Mouse (Mus musculus) neural tube, embryonic 14.5 days (tissue): ENCODE measurements around the gene Rnf157. TPM values are rescaled to one million over a fixed set of nuclear protein-coding genes. Genes with fewer than 3 reads are reported as not detected.
"Not testable (repeated sequence)": the region's sequence is repeated elsewhere in the genome, so short reads cannot be mapped to it uniquely, and the experiment has no call there.

ENCODE experiments used
- ATAC-seq: fragments of 200-750 bp; cut with Nextera tagmentation; 2 replicates; pipeline ENCODE4 v1.8.0; 2017; ENCODE audit warnings: low read depth, mild to moderate bottlenecking, moderate TSS enrichment, moderate library complexity
- H3K27ac ChIP-seq: fragments of 300-500 bp; sonication (generic); 2 replicates; pipeline ENCODE4 v1.5.1; 2014; ENCODE audit warnings: low read depth, mild to moderate bottlenecking, control low read depth, low read length, moderate library complexity, mixed read lengths
- H3K27me3 ChIP-seq: fragments of 300-500 bp; sonication (generic); 2 replicates; pipeline ENCODE4 v1.6.1; 2014; ENCODE audit warnings: low read length; ENCODE audit not compliant: control insufficient read depth, insufficient read depth
- H3K36me3 ChIP-seq: fragments of 300-500 bp; sonication (generic); 2 replicates; pipeline ENCODE4 v1.6.1; 2014; ENCODE audit warnings: low read length, mixed read lengths; ENCODE audit not compliant: control insufficient read depth, insufficient read depth
- H3K4me1 ChIP-seq: fragments of 300-500 bp; sonication (generic); 2 replicates; pipeline ENCODE4 v1.6.1; 2014; ENCODE audit warnings: low read length; ENCODE audit not compliant: control insufficient read depth, insufficient read depth
- H3K4me2 ChIP-seq: fragments of 300-500 bp; sonication (generic); 2 replicates; pipeline ENCODE4 v1.6.1; 2014; ENCODE audit warnings: mild to moderate bottlenecking, low read depth, low read length, control low read depth
- H3K4me3 ChIP-seq: fragments of 300-500 bp; sonication (generic); 2 replicates; pipeline ENCODE4 v1.5.1; 2014; ENCODE audit warnings: low read depth, low read length, control low read depth, mixed read lengths
- H3K9ac ChIP-seq: fragments of 300-500 bp; sonication (generic); replicated peaks from 2 replicates; pipeline ENCODE4 v1.6.1; 2014; ENCODE audit warnings: low read depth, mild to moderate bottlenecking, control low read depth, low read length, mixed read lengths
- H3K9me3 ChIP-seq: fragments of 300-500 bp; sonication (generic); 2 replicates; pipeline ENCODE4 v1.6.1; 2016; ENCODE audit warnings: low read length; ENCODE audit not compliant: control insufficient read depth
- WGBS: fragments of 180-500 bp; shearing (Covaris S2); extraction: QIAGEN DNeasy Blood & Tissue Kit; methylation state at CpG from one replicate; pipeline ENCODE4 v1.1.7; 2014; 5-methylcytosine and 5-hydroxymethylcytosine counted together
- polyA plus RNA-seq: library from polyadenylated mRNA; unstranded; fragments of >200 nt; fragmentation: Nextera tagmentation; extraction: Ambion mirVana; gene quantifications from 2 replicates; pipeline ENCODE4 v1.2.1, GENCODE M21; 2014

Rnf157 gene
- polyA plus RNA-seq, 1 experiment from 2014 or later, result 63.5 TPM

GRCm38 (mm10) chr11:116365432-116365831 is 47.4 kb downstream of the Rnf157 start:
- Histone ChIP-seq H3K9me3 (no peaks in the 10 kb centered on the region), H3K27me3 (no peaks in the 10 kb centered on the region), H3K9ac (no peak overlapping the region), H3K36me3 (no peaks in the 10 kb centered on the region), H3K4me2 (no peak overlapping the region), H3K27ac (no peak overlapping the region), H3K4me3 (no peak overlapping the region), H3K4me1 (no peaks in the 10 kb centered on the region)
- ATAC-seq, result no peak
- WGBS, result 66% methylated on average over 13 of the region's 13 CpGs

- Histone ChIP-seq H3K4me2 (no peak overlapping the region), H3K4me3 (no peak overlapping the region), H3K36me3 (peaks cover 6% of the 10 kb centered on the region; the same call in 1 of the 2 replicates), H3K9ac (no peak overlapping the region), H3K27me3 (no peaks in the 10 kb centered on the region), H3K27ac (no peak overlapping the region), H3K4me1 (no peaks in the 10 kb centered on the region), H3K9me3 (no peaks in the 10 kb centered on the region)
- no peak for ATAC-seq
- 75% methylated on average over 11 of the region's 11 CpGs for WGBS
These were observed 50.8 kb downstream of the Rnf157 start for GRCm38 (mm10) chr11:116362015-116362414.

DNA sequence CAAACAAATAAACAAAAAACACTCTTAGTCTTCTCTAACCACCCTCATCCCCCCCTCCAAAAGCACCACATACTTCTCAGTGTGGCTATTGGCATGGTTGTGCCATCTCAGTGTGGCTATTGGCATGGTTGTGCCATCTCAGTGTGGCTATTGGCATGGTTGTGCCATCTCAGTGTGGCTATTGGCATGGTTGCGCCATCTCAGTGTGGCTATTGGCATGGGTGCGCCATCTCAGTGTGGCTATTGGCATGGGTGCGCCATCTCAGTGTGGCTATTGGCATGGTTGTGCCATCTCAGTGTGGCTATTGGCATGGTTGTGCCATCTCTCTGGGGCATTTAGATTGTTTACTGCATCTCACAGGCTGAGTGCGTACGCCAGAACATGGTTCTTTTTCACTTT is 51.9 kb downstream of the Rnf157 start:
- not testable (repeated sequence) for H3K36me3 ChIP-seq, H3K9ac ChIP-seq, H3K4me3 ChIP-seq, H3K9me3 ChIP-seq, H3K4me1 ChIP-seq, H3K27ac ChIP-seq, H3K4me2 ChIP-seq, ATAC-seq, H3K27me3 ChIP-seq
- WGBS, result 89% methylated on average over 5 of the region's 5 CpGs

DNA sequence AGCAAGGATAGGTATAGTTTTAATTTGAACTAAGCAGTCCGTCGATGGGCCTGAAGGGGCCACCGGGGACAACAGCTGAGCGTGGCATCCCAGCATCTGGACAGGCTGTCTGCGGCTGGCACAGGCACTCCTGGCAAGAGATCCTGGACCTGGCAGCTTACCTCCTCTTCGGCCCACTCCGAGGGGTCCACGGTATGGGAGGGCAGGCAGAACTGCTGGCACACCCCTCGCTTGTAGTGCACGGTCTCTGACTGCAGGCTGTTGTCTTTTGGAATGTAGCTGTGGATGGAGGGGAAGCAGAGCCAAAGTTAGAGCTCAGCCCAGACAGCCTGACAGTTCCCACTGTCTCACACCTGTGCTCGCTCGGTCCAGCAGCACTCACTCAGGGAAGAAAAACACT is 53.2 kb downstream of the Rnf157 start:
- no peak overlapping the region for H3K27ac ChIP-seq
- no peak for ATAC-seq
- no peak overlapping the region for H3K4me2 ChIP-seq
- no peak overlapping the region for H3K4me3 ChIP-seq
- no peaks in the 10 kb centered on the region for H3K27me3 ChIP-seq
- 71% methylated on average over 12 of the region's 12 CpGs for WGBS
- H3K4me1 ChIP-seq, result no peaks in the 10 kb centered on the region
- peaks cover 16% of the 10 kb centered on the region for H3K36me3 ChIP-seq
- no peak overlapping the region for H3K9ac ChIP-seq
- H3K9me3 ChIP-seq, result no peaks in the 10 kb centered on the region

DNA sequence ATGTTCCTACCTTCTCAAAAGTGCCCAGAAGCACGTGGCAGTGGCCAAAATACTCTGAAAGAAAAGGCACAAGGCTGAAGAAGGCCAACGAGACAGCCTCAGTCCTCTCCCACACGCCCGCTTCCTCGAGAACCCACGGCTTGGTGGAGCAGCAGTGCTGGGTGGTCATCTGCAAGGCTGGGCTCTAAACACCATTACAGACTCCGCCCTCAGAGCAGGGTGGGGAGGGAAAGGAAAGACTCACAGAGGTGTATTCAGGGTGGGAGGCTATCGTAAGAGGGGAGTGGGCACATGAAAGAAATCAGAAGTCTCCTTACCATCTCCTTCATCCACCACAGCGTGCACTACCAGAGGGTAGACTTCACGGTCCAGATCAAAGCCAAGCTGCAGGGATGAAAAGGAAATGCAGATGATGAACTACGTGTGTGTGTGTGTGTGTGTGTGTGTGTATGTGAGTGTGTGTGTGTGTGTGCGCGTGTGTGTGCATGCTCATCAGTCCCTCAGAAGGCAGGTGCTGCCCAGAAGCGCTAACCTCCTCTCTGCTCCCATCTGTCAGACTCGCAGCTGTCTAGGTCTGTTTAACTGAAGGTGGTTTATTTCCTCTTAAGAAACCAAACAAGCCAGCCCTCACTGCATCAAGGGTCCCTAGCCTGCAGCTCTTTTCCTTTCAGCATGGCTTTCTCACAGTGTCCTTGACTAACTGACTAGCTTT is 53.8 kb downstream of the Rnf157 start:
- ATAC-seq, result no peak
- H3K4me1 ChIP-seq, result no peaks in the 10 kb centered on the region
- no peaks in the 10 kb centered on the region for H3K27me3 ChIP-seq
- H3K9me3 ChIP-seq, result no peaks in the 10 kb centered on the region
- no peak overlapping the region for H3K9ac ChIP-seq
- no peak overlapping the region for H3K4me2 ChIP-seq
- 56% methylated on average over 15 of the region's 15 CpGs for WGBS
- H3K27ac ChIP-seq, result no peak overlapping the region
- H3K4me3 ChIP-seq, result no peak overlapping the region
- peaks cover 21% of the 10 kb centered on the region for H3K36me3 ChIP-seq

DNA sequence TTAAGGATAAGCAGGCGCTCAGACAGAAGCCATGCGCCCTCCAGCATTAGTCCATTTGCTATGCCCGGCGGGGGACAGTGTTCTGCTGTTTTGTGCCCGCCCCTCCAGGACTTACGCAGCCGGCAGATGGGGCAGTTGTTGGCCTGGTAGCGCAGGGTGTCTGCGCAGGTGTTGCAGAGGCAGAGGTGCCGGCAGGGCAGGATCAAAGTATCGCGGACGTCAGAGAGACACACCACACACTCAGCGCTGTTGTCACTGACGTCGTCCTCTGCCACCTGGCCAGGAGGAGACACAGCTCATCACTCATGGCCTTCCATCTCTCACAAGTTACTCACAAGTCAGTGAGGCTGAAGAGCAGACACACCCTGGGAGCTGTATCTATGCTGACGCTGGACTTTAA is 58.3 kb downstream of the Rnf157 start:
- Histone ChIP-seq H3K36me3 (peaks cover 28% of the 10 kb centered on the region), H3K27me3 (no peaks in the 10 kb centered on the region), H3K4me3 (no peak overlapping the region), H3K9me3 (no peaks in the 10 kb centered on the region), H3K9ac (no peak overlapping the region), H3K27ac (no peak overlapping the region), H3K4me1 (no peaks in the 10 kb centered on the region), H3K4me2 (no peak overlapping the region)
- 42% methylated on average over 17 of the region's 17 CpGs for WGBS
- ATAC-seq, result no peak

GRCm38 (mm10) chr11:116353535-116353934 is 59.3 kb downstream of the Rnf157 start:
- Histone ChIP-seq H3K4me3 (no peak overlapping the region), H3K4me2 (no peak overlapping the region), H3K4me1 (no peaks in the 10 kb centered on the region), H3K36me3 (peaks cover 29% of the 10 kb centered on the region), H3K9ac (no peak overlapping the region), H3K27ac (no peak overlapping the region), H3K9me3 (no peaks in the 10 kb centered on the region), H3K27me3 (no peaks in the 10 kb centered on the region)
- WGBS, result 97% methylated on average over 8 of the region's 8 CpGs
- no peak for ATAC-seq

- no peak overlapping the region for H3K4me3 ChIP-seq
- no peak for ATAC-seq
- H3K4me2 ChIP-seq, result no peak overlapping the region
- no peaks in the 10 kb centered on the region for H3K9me3 ChIP-seq
- no peak overlapping the region for H3K9ac ChIP-seq
- H3K27me3 ChIP-seq, result no peaks in the 10 kb centered on the region
- H3K36me3 ChIP-seq, result peaks cover 38% of the 10 kb centered on the region
- H3K27ac ChIP-seq, result no peak overlapping the region
- no peaks in the 10 kb centered on the region for H3K4me1 ChIP-seq
- WGBS, result 88% methylated on average over 5 of the region's 5 CpGs
These were observed 61.5 kb downstream of the Rnf157 start for GRCm38 (mm10) chr11:116351294-116351693.

DNA sequence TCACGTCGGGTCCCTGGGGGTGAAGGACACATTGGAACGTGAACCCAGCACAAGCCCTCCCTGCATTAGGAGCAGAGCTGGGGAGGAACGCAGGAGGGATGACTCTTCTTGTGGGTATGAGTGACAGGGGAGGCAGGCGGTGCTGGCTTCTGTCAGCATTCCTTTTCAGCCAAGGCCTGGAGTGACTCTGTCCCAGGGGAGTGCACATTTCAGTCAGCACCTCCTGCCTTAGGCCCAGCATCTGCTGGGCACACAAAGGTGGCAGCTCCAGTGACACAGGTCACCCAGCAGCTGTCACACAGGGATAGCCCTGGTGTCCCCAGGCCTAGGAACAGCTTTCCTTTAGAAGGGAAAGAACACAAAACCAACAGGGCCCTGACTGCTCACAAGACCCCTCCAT is 64.9 kb downstream of the Rnf157 start:
- WGBS, result 80% methylated on average over 5 of the region's 5 CpGs
- Histone ChIP-seq H3K9ac (no peak overlapping the region), H3K27me3 (no peaks in the 10 kb centered on the region), H3K4me3 (no peak overlapping the region), H3K27ac (no peak overlapping the region), H3K9me3 (no peaks in the 10 kb centered on the region), H3K4me1 (no peaks in the 10 kb centered on the region), H3K4me2 (no peak overlapping the region), H3K36me3 (peaks cover 42% of the 10 kb centered on the region)
- no peak for ATAC-seq
